Mouse (Mus musculus): ENCODE measurements around the gene Gm10974.

Gm10974 gene

GRCm38 (mm10) chr7:66365904-66366303, at the start of gene Gm10974:
TSS of gene Gm10974 (plus strand) at chr7:66365905.
- no peak for DNase-seq (ENCODE audit: low read depth)

GRCm38 (mm10) chr7:66318147-66318546, 47.6 kb upstream of the Gm10974 start:
- no peak for DNase-seq (ENCODE audit: low read depth)

- DNase-seq (ENCODE audit: low read depth), result no peak
Observed at GRCm38 (mm10) chr7:66320996-66321395, 44.7 kb upstream of the Gm10974 start.

GRCm38 (mm10) chr7:66323252-66324015, 42.3 kb upstream of the Gm10974 start:
- no peak for DNase-seq (ENCODE audit: low read depth)

GRCm38 (mm10) chr7:66325419-66326053, 40.2 kb upstream of the Gm10974 start:
- DNase-seq (ENCODE audit: low read depth), result no peak

- DNase-seq (ENCODE audit: low read depth), result no peak
Observed at GRCm38 (mm10) chr7:66327516-66327915, 38.2 kb upstream of the Gm10974 start.

- no peak for DNase-seq (ENCODE audit: low read depth)
Observed at GRCm38 (mm10) chr7:66330610-66331009, 35.1 kb upstream of the Gm10974 start.

GRCm38 (mm10) chr7:66332340-66332739, 33.4 kb upstream of the Gm10974 start:
- DNase-seq (ENCODE audit: low read depth), result no peak

- DNase-seq (ENCODE audit: low read depth), result no peak
Observed at GRCm38 (mm10) chr7:66333906-66334500, 31.7 kb upstream of the Gm10974 start.

GRCm38 (mm10) chr7:66336955-66337354, 28.8 kb upstream of the Gm10974 start:
- no peak for DNase-seq (ENCODE audit: low read depth)

GRCm38 (mm10) chr7:66339625-66340024, 26.1 kb upstream of the Gm10974 start:
- no peak for DNase-seq (ENCODE audit: low read depth)

- no peak for DNase-seq (ENCODE audit: low read depth)
Observed at GRCm38 (mm10) chr7:66340044-66340443, 25.7 kb upstream of the Gm10974 start.

- DNase-seq (ENCODE audit: low read depth), result peak; percentile 60
Observed at GRCm38 (mm10) chr7:66342323-66342722, 23.4 kb upstream of the Gm10974 start.

GRCm38 (mm10) chr7:66342831-66343230, 22.9 kb upstream of the Gm10974 start:
- no peak for DNase-seq (ENCODE audit: low read depth)

- DNase-seq (ENCODE audit: low read depth), result no peak
Observed at GRCm38 (mm10) chr7:66343307-66343706, 22.4 kb upstream of the Gm10974 start.

- DNase-seq (ENCODE audit: low read depth), result no peak
Observed at GRCm38 (mm10) chr7:66346959-66347663, 18.6 kb upstream of the Gm10974 start.

GRCm38 (mm10) chr7:66348588-66348987, 17.1 kb upstream of the Gm10974 start:
- DNase-seq (ENCODE audit: low read depth), result no peak

- DNase-seq (ENCODE audit: low read depth), result no peak
Observed at GRCm38 (mm10) chr7:66349670-66350069, 16.0 kb upstream of the Gm10974 start.

GRCm38 (mm10) chr7:66351074-66351473, 14.6 kb upstream of the Gm10974 start:
- no peak for DNase-seq (ENCODE audit: low read depth)

- DNase-seq (ENCODE audit: low read depth), result no peak
Observed at GRCm38 (mm10) chr7:66354911-66355310, 10.8 kb upstream of the Gm10974 start.

- DNase-seq (ENCODE audit: low read depth), result no peak
Observed at GRCm38 (mm10) chr7:66355791-66356522, 9.7 kb upstream of the Gm10974 start.

- DNase-seq (ENCODE audit: low read depth), result no peak
Observed at GRCm38 (mm10) chr7:66358461-66358860, 7.2 kb upstream of the Gm10974 start.

Data from induced T-regulatory cell, adult 2 months (primary cell).